Mouse (Mus musculus): Measurements from ENCODE around the gene Vmn1r231.
A peak's percentile ranks its signal among the peaks of the same experiment; 100 is the strongest.

Gene Vmn1r231

GRCm38 (mm10) chr17:20904991-20905390 lies at the start of gene Vmn1r231:
Vmn1r231 (minus strand) TSS chr17:20905091.
- no peak for DNase-seq (ENCODE audit: low read depth, low spot score)

- DNase-seq (ENCODE audit: low read depth, low spot score): no peak
Observed at GRCm38 (mm10) chr17:20946636-20947035, 41.7 kb upstream of the Vmn1r231 start.

GRCm38 (mm10) chr17:20946026-20946565 lies 41.2 kb upstream of the Vmn1r231 start:
- peak; percentile 4 for DNase-seq (ENCODE audit: low read depth, low spot score)

GRCm38 (mm10) chr17:20944985-20945891 lies 40.3 kb upstream of the Vmn1r231 start, which contains the start of gene Ppp2r1a:
Ppp2r1a (plus strand) TSS chr17:20945311.
- peak; percentile 99 for DNase-seq (ENCODE audit: low read depth, low spot score)

- DNase-seq (ENCODE audit: low read depth, low spot score): no peak
Observed at GRCm38 (mm10) chr17:20944226-20944625, 39.3 kb upstream of the Vmn1r231 start.

- no peak for DNase-seq (ENCODE audit: low read depth, low spot score)
Observed at GRCm38 (mm10) chr17:20919614-20920013, 14.7 kb upstream of the Vmn1r231 start, which contains the start of gene Vmn1r232. Vmn1r232 (minus strand) TSS chr17:20919714.

- DNase-seq (ENCODE audit: low read depth, low spot score): no peak
Observed at GRCm38 (mm10) chr17:20840144-20840543, 64.7 kb downstream of the Vmn1r231 start, which contains the start of gene Vmn1r230. Vmn1r230 (plus strand) TSS chr17:20840444.

Measured in mesoderm, embryonic 11.5 days (tissue).